In the genomic region with DNA sequence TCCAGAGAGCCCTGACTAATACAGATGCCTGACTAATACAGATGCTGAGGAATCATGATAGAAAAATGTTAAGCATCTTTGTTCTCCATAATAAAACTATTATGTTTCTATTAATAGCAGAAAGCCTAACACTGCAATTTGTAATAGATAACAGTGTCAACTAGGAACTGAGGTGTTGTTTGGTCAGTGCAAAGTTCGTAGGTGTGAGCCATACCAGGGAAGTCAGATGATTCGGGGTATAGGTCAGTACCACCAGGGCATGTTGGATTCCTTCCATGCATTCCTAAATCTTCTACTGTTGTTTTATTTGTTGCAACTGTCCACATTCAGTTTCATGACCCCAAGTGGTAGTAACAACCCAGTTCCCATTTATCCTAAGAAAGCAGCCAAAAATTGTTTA, we compare ENCODE assay signal across 19 mouse cellular contexts.
"Had no signal": no experiment of that assay in that cellular context is flagged by ENCODE, and none has a peak within 500 bp of the region (broad histone marks: within the 10 kb centered on the region; RNA-seq: fewer than 3 reads in every experiment).

No protein-coding gene starts in this region.

- ATAC-seq: midbrain, embryonic 16.5 days had no signal

- H3K4me3 ChIP-seq: midbrain, embryonic 10.5 days; midbrain, embryonic 12.5 days; myocyte; neural tube, embryonic 13.5 days; neural tube, embryonic 15.5 days had no signal

- H3K4me1 ChIP-seq: midbrain, embryonic 10.5 days; midbrain, embryonic 12.5 days; neural tube, embryonic 13.5 days; neural tube, embryonic 15.5 days had no signal

- H3K36me3 ChIP-seq: midbrain, embryonic 10.5 days; midbrain, embryonic 12.5 days; neural tube, embryonic 13.5 days; neural tube, embryonic 15.5 days had no signal

- H3K9me3 ChIP-seq: midbrain, embryonic 10.5 days; midbrain, embryonic 12.5 days; neural tube, embryonic 13.5 days; neural tube, embryonic 15.5 days had no signal

- DNase-seq: lung, adult 18-20 months; lung, embryonic 14.5 days; lung, postnatal 10 days; lung, postnatal 4 days; midbrain, embryonic 14.5 days; retina, postnatal 1 day; right cerebral cortex, adult 18-20 months; right cerebral cortex, postnatal 25 days; right cerebral cortex, postnatal 4 days; spleen, adult 18-20 months; thymus, adult 18-20 months; thymus, postnatal 14 days; thymus, postnatal 36 days had no signal

- H3K27ac ChIP-seq: midbrain, embryonic 10.5 days; midbrain, embryonic 12.5 days; neural tube, embryonic 13.5 days; neural tube, embryonic 15.5 days had no signal

- H3K4me2 ChIP-seq: lung, embryonic 14.5 days; midbrain, embryonic 12.5 days; neural tube, embryonic 13.5 days; neural tube, embryonic 15.5 days had no signal

- H3K9ac ChIP-seq: lung, embryonic 14.5 days; midbrain, embryonic 12.5 days; neural tube, embryonic 13.5 days; neural tube, embryonic 15.5 days had no signal

- H3K27me3 ChIP-seq: midbrain, embryonic 12.5 days; neural tube, embryonic 13.5 days; neural tube, embryonic 15.5 days had no signal
